Mouse (Mus musculus): ENCODE results near the gene Nup107.
"Not testable (repeated sequence)": the region's sequence is repeated elsewhere in the genome, so short reads cannot be mapped to it uniquely, and the experiment has no call there.

The Nup107 gene

GRCm38 (mm10) chr10:117751282-117751610 is 41.3 kb downstream of the Nup107 start:
- DNase-seq (ENCODE audit: low spot score) = no peak

- DNase-seq (ENCODE audit: low spot score) = peak; percentile 95
Measured at GRCm38 (mm10) chr10:117750529-117751281, 41.8 kb downstream of the Nup107 start.

GRCm38 (mm10) chr10:117749787-117750343 is 42.6 kb downstream of the Nup107 start:
- peak; percentile 95 for DNase-seq (ENCODE audit: low spot score)

GRCm38 (mm10) chr10:117749050-117749686 is 43.3 kb downstream of the Nup107 start:
- DNase-seq (ENCODE audit: low spot score) = peak; percentile 94

GRCm38 (mm10) chr10:117748276-117749049 is 44.0 kb downstream of the Nup107 start:
- DNase-seq (ENCODE audit: low spot score) = no peak

GRCm38 (mm10) chr10:117747711-117748110 is 44.8 kb downstream of the Nup107 start:
- no peak for DNase-seq (ENCODE audit: low spot score)

GRCm38 (mm10) chr10:117746297-117746883 is 46.1 kb downstream of the Nup107 start, which contains the start of gene Slc35e3:
Gene Slc35e3 (minus strand): TSS chr10:117746365.
- DNase-seq (ENCODE audit: low spot score) = no peak

- DNase-seq (ENCODE audit: low spot score) = not testable (repeated sequence)
Measured at GRCm38 (mm10) chr10:117745570-117746296, 46.8 kb downstream of the Nup107 start.

- DNase-seq (ENCODE audit: low spot score) = no peak
Measured at GRCm38 (mm10) chr10:117743917-117744316, 48.6 kb downstream of the Nup107 start.

- DNase-seq (ENCODE audit: low spot score) = no peak
Measured at GRCm38 (mm10) chr10:117743182-117743581, 49.3 kb downstream of the Nup107 start.

GRCm38 (mm10) chr10:117742618-117743017 is 49.9 kb downstream of the Nup107 start:
- no peak for DNase-seq (ENCODE audit: low spot score)

- DNase-seq (ENCODE audit: low spot score) = no peak
Measured at GRCm38 (mm10) chr10:117741698-117742475, 50.6 kb downstream of the Nup107 start.

- no peak for DNase-seq (ENCODE audit: low spot score)
Measured at GRCm38 (mm10) chr10:117740921-117741320, 51.6 kb downstream of the Nup107 start.

GRCm38 (mm10) chr10:117740171-117740570 is 52.3 kb downstream of the Nup107 start:
- DNase-seq (ENCODE audit: low spot score) = no peak

GRCm38 (mm10) chr10:117739648-117739948 is 52.9 kb downstream of the Nup107 start:
- DNase-seq (ENCODE audit: low spot score) = no peak

- no peak for DNase-seq (ENCODE audit: low spot score)
Measured at GRCm38 (mm10) chr10:117738928-117739647, 53.4 kb downstream of the Nup107 start.

- no peak for DNase-seq (ENCODE audit: low spot score)
Measured at GRCm38 (mm10) chr10:117738140-117738921, 54.2 kb downstream of the Nup107 start.

GRCm38 (mm10) chr10:117737498-117737897 is 55.0 kb downstream of the Nup107 start:
- DNase-seq (ENCODE audit: low spot score) = peak; percentile 97

GRCm38 (mm10) chr10:117737075-117737474 is 55.4 kb downstream of the Nup107 start:
- DNase-seq (ENCODE audit: low spot score) = no peak
